Mouse (Mus musculus) gastrocnemius, postnatal 10 days (tissue): ENCODE data around the gene Gm1123. TPM values are rescaled to one million over a fixed set of nuclear protein-coding genes. Genes with fewer than 3 reads are reported as not detected.

ENCODE experiments used
- total RNA-seq, 2 experiments: library from RNA; stranded (reverse); gene quantifications; 2 replicates each; pipeline ENCODE4 v1.2.3; 2021

Gene Gm1123
- total RNA-seq, 2 experiments from 2014 or later: not detected

Other genes with a start within 250 kb of the Gm1123 start
- not detected for gene Prr23a1, start 193.2 kb downstream of the Gm1123 start, total RNA-seq
- not detected for gene Prr23a2, start 179.2 kb downstream of the Gm1123 start, total RNA-seq
- gene Prr23a3, start 170.9 kb downstream of the Gm1123 start, total RNA-seq: not detected
- gene 7420426K07Rik, start 132.6 kb downstream of the Gm1123 start, total RNA-seq: not detected
- not detected for gene Foxl2, start 80.4 kb downstream of the Gm1123 start, total RNA-seq
- 1 to 10 TPM; 5.6 to 6.2 TPM for gene Faim, start 49.3 kb downstream of the Gm1123 start, total RNA-seq
- gene Pik3cb, start 104.9 kb upstream of the Gm1123 start, total RNA-seq: 1 to 10 TPM; 3.7 to 4.7 TPM
- not detected for gene Faiml, start 201.5 kb upstream of the Gm1123 start, total RNA-seq
- 1 to 10 TPM; 2.0 to 4.8 TPM for gene Cep70, start 207.7 kb upstream of the Gm1123 start, total RNA-seq